Mouse (Mus musculus) induced T-regulatory cell, adult 2 months (primary cell): ENCODE data around the gene Hic1.

Source experiments
- DNase-seq: peaks from one replicate; pipeline ENCODE4 v3.0.0-alpha.2; 2012; ENCODE audit warnings: low read depth

Hic1 gene

GRCm38 (mm10) chr11:75166861-75167642 lies 2.3 kb downstream of the Hic1 start:
- peak; percentile 69 for DNase-seq

- DNase-seq: no peak
Measured at GRCm38 (mm10) chr11:75166193-75166842, 3.0 kb downstream of the Hic1 start.

- peak; percentile 84 for DNase-seq
Measured at GRCm38 (mm10) chr11:75165441-75166192, 3.7 kb downstream of the Hic1 start.

DNA sequence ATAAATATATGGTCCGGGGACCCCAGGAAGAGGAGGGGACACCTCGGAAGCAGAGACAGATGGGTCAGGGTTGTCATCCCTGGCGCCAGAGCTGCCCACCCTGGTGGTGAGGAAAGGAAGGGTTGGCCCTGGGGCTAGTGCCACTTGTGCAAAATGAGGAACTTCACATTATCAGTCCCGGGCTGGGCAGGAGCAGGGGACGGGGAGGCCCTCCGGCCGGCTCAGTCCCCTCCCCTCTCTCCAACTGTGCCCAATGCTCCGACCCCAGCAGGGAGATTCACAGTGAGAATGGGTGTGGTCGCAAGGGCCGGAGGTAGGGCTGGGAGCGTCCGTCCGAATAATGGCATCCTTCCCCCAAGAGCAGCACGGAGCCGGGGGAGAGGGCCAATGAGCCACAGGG lies 4.6 kb downstream of the Hic1 start:
- no peak for DNase-seq

- DNase-seq: no peak
Measured at GRCm38 (mm10) chr11:75164051-75164450, 5.3 kb downstream of the Hic1 start.

DNA sequence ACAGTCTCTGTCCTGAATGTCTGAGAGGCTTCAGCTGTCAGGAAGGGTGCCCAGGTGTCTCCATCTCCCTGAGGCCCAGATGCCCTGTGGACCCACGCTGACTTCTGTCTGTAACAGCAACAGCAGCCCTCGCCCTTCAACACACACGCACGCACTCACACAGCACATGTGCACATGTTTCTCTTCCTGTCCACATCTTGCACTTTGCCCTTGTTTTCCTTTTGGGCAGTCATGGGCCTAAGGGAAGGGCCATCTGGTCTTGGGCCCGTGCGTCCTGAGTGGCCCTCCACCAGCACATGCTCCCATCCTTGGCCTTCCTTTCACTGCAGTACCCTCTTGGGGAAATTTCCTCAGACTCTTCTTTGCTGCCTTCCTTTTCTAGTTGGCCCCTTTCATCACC lies 5.9 kb downstream of the Hic1 start:
- DNase-seq: no peak

GRCm38 (mm10) chr11:75162591-75163080 lies 6.7 kb downstream of the Hic1 start:
- DNase-seq: no peak

DNA sequence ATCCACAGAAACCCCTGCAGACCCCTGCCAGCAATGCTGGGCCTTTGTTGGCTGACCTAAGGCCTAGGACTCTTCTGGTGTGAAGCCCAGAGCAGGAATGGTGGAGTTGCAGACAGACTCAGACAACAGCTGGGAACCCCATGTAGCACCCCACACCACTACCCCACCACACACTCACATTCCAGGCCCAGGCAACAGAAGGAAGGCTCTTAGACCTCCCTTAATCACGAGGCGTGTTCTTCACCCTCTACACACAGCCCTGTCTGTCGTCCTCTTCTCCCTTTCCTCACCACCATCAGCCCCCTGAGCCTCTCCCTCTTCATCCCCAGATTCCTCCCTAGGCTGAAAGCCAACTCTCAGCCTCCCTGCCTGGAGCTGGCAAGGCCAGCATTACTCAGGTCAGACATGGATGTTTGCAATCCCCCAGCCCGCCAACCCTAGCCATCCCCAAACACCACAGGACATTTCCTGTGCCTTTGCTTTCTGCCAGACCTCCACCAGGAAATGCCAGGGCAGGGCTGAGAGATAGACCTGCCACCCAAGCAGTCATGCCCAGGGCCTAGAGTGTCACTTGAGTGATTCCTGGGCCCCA lies 7.8 kb downstream of the Hic1 start:
- DNase-seq: no peak

DNA sequence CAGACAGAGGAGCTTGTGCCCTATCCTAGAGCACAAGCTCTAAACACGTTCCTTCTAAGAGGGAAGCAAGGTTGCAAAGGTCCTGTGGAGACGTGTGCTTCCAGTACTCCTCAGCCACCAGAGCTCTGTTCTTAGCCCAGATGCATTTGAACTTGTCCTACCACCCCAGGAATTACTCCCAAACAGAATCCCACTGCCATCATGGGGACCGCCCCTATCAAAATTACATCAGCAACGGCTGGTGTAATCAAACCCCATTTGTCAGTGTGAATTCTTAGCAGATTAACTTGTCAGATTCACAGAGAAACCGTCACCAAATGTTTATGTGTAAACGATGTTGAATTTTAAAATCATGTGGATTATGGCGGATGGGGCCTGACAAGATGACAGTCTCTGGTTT lies 8.4 kb downstream of the Hic1 start:
- DNase-seq: no peak

- DNase-seq: peak; percentile 57
Measured at GRCm38 (mm10) chr11:75159564-75159963, 9.8 kb downstream of the Hic1 start.

- DNase-seq: no peak
Measured at GRCm38 (mm10) chr11:75158432-75158831, 10.9 kb downstream of the Hic1 start.

DNA sequence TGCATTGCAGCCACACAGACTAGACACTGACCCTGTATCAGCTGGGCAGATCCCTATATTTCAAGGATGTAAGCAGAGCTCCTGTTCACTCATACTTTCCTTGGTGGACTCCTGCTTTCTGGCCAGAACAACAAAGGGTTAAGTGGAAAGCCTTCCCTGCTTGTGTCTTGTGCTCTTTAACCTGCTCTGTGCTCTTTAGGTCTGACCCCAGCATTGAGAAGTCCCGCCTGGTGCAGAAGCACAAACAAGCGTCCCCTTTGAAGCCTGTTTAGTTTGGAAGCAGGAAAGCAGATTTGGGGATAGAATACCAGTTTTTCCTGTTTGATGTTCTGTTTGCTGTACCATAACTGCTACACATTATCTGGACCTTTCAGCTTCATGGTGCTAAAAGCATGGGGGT lies 11.4 kb downstream of the Hic1 start:
- DNase-seq: no peak

- no peak for DNase-seq
Measured at GRCm38 (mm10) chr11:75157037-75157436, 12.3 kb downstream of the Hic1 start.

- no peak for DNase-seq
Measured at GRCm38 (mm10) chr11:75156416-75156815, 12.9 kb downstream of the Hic1 start.

DNA sequence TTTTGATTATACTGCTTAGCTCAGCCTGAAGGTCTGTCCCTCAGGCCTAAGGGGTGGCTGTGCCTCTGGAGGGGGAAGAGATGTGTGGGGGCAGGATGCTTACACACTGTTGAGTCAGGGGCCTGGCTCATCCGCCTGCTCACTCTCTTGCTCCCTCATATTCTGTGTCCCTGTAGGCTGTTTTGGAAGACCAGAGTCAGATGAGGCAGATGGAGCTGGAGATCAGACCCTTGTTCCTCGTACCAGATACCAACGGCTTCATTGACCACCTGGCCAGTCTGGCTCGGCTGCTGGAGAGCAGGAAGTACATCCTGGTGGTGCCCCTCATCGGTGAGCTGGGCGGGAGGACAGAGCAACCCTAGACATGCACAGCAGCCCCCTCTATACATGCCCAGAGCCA lies 13.3 kb downstream of the Hic1 start:
- no peak for DNase-seq

DNA sequence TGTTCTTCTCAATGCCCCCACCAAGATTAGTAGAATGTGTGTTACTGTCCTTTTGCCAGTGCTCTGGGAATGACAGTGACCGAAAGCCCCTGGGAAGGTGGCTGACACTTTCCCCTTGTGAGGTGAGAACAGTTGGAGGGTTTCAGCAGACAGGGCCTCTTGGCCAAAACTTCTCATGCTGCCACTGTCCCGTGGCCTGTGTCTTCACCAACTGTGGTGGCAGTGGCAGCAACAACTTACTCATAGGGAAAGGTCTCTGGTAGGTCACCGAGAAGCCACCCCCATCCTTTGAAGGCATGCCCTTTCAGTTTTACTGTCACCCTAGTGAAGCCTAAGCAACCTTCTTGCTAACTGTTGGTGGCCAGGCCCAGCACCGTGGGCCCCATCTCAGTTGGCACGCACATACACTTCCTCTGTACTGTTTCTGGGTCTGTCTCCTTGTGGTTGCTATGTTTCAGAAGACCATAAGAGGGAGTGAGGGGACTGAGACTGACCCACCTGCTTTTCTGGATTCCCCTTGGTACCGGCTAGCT lies 15.2 kb downstream of the Hic1 start:
- peak; percentile 80 for DNase-seq

DNA sequence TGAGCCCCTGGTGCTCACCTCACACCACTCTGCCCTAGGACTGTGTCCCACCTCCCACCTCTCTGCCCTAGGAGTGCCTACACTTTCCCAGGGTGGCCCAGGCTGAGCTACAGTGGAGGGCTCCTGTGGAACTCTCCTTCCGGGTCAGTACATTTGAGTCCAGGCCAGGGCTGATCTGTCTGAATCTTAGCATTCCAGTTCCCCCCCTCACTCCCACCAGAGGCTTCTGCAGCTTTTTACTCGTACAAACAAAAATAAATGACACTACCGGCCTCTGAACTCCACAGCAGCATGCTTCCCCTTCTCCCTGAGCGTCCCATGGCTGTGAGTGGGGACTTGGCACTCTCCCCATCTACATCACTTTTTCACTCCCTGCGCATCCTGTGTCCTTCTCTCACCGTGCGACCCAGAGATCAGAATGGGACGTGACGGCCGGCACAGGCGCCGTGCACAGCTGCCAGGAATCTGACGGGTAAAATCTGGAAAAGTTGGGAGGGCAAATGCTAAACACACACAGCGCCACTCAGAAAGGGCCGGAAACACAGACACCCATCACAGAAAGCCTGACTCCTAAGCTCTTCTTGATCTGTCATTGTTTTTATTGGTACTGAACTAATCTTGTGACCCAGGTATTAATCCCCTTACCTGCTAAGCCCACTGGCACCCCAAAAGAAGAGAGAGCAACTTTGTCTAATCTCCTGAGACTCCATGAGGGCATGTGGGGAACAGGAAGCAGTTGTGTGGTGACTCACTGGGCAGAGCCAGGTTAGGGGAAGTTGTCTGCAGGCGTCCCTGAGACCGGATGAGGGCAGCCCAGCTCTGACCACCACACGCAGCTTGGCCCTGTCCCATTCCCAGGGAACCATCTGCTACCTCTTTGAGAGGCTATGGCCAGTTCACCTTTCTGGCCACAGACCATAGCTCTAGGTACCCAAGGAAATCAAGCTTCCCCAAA lies 16.4 kb downstream of the Hic1 start:
- DNase-seq: peak; percentile 41

DNA sequence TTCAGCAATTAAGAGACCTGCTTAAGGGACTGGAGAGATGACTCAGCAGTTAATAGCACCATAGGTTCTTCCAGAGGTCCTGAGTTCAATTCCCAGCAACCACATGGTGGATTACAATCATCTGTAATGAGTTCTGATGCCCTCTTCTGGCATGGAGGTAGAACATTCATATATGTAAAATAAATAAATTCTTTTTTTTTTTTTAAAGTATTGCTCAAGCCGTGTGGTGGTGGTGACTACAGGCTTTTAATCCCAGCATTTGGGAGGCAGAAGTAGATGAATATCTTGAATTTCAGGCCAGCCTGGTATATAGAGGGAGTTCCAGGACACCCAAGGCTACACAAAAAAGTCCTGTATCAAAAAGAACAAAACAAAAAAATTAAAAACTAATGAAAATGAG lies 19.0 kb downstream of the Hic1 start:
- DNase-seq: no peak

GRCm38 (mm10) chr11:75148332-75149035 lies 20.8 kb downstream of the Hic1 start:
- no peak for DNase-seq

GRCm38 (mm10) chr11:75147846-75148168 lies 21.5 kb downstream of the Hic1 start:
- no peak for DNase-seq
